Mouse (Mus musculus): ENCODE measurements around the gene Fgd3. TPM values are rescaled to one million over a fixed set of nuclear protein-coding genes. Genes with fewer than 3 reads are reported as not detected.

The Fgd3 gene
- polyA plus RNA-seq, 1 experiment from 2014 or later: 0.95 TPM

DNA sequence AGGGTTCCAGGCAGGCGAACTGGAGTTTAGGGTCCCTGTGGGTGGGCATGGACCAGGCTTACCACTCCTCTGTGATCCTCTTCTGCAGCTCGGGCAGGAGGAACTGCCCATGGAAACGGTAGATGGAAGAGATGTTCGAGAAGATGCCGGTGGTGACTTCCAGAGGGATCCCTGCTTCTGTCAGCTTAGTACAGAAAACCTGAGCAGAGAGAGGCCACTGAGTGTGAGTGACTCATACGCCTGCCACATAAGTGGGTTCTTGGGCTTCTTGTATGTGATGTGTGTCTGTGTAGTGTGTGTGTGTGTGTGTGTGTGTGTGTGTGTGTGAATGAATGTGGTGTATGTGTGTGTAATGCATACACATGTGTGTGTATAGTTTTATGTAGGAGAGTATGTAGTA lies 32.9 kb downstream of the Fgd3 start:
- Histone ChIP-seq H3K27ac (replicated peaks; ENCODE audit: low read depth, low read length) (no peak overlapping the region), H3K36me3 (replicated peaks; ENCODE audit: control insufficient read depth, insufficient read depth, low read depth, low read length) (no peaks in the 10 kb centered on the region), H3K27me3 (ENCODE audit: control insufficient read depth, insufficient read depth, low read length) (no peaks in the 10 kb centered on the region), H3K9ac (replicated peaks; ENCODE audit: low read length) (no peak overlapping the region), H3K4me2 (ENCODE audit: low read depth, low read length) (no peak overlapping the region), H3K4me3 (ENCODE audit: low read depth, low read length) (no peak overlapping the region), H3K9me3 (replicated peaks; ENCODE audit: control insufficient read depth, low read length) (no peaks in the 10 kb centered on the region), H3K4me1 (ENCODE audit: control insufficient read depth, insufficient read depth, low read length) (no peaks in the 10 kb centered on the region)
- 92% methylated on average over 6 of the region's 6 CpGs for WGBS
- ATAC-seq (replicated peaks; ENCODE audit: insufficient number of reproducible peaks, low FRiP score, low TSS enrichment, low read depth) (no peak), DNase-seq (ENCODE audit: low spot score) (no peak)

DNA sequence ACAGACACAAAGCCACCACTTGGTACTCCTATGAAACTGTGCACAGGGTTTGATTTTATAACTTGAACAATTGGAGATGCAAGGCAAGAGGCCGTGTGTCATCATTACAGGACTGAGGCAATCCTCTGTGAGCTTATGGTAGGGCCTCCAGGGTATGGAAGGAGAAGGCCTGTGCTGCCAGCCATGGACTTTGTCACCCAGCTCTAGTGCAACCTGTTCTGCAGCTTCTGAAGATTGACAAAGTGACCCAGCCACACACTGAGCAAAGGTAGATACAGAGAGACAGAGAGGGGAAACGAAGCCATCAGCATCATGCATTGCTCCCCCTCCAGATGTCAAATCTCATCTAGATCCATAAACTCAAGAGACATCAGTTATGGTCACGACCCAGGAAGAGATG lies 33.4 kb downstream of the Fgd3 start:
- 85% methylated on average over 3 of the region's 3 CpGs for WGBS
- no peak overlapping the region for H3K4me3 ChIP-seq (ENCODE audit: low read depth, low read length)
- no peak overlapping the region for H3K4me2 ChIP-seq (ENCODE audit: low read depth, low read length)
- no peak for DNase-seq (ENCODE audit: low spot score)
- H3K4me1 ChIP-seq (ENCODE audit: control insufficient read depth, insufficient read depth, low read length): no peaks in the 10 kb centered on the region
- H3K27me3 ChIP-seq (ENCODE audit: control insufficient read depth, insufficient read depth, low read length): no peaks in the 10 kb centered on the region
- ATAC-seq (replicated peaks; ENCODE audit: insufficient number of reproducible peaks, low FRiP score, low TSS enrichment, low read depth): no peak
- H3K9me3 ChIP-seq (replicated peaks; ENCODE audit: control insufficient read depth, low read length): no peaks in the 10 kb centered on the region
- no peaks in the 10 kb centered on the region for H3K36me3 ChIP-seq (replicated peaks; ENCODE audit: control insufficient read depth, insufficient read depth, low read depth, low read length)
- H3K9ac ChIP-seq (replicated peaks; ENCODE audit: low read length): no peak overlapping the region
- no peak overlapping the region for H3K27ac ChIP-seq (replicated peaks; ENCODE audit: low read depth, low read length)

DNA sequence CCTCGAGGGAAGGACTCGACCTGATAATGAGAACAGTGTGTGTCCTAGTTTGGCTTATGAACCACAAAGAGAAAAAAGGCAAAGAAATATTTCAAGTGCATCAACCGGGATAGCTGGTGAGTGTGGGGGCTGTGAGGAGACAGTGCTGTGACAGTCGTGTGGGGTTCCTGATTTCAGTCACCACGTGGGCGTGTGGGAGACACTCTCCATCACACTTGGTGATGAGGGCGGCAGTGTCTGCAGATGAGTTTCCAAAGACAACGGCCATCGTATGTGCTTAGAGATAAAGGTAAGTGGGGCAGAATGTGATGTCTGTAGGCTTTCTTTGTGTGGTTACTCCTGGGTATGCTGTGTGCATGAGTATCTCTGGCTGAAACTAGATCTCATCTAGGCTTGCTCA lies 36.4 kb downstream of the Fgd3 start:
- Histone ChIP-seq H3K9me3 (replicated peaks; ENCODE audit: control insufficient read depth, low read length) (no peaks in the 10 kb centered on the region), H3K27ac (replicated peaks; ENCODE audit: low read depth, low read length) (no peak overlapping the region), H3K9ac (replicated peaks; ENCODE audit: low read length) (no peak overlapping the region), H3K4me1 (ENCODE audit: control insufficient read depth, insufficient read depth, low read length) (no peaks in the 10 kb centered on the region), H3K27me3 (ENCODE audit: control insufficient read depth, insufficient read depth, low read length) (no peaks in the 10 kb centered on the region), H3K4me2 (ENCODE audit: low read depth, low read length) (no peak overlapping the region), H3K4me3 (ENCODE audit: low read depth, low read length) (no peak overlapping the region), H3K36me3 (replicated peaks; ENCODE audit: control insufficient read depth, insufficient read depth, low read depth, low read length) (no peaks in the 10 kb centered on the region)
- ATAC-seq (replicated peaks; ENCODE audit: insufficient number of reproducible peaks, low FRiP score, low TSS enrichment, low read depth) (no peak), DNase-seq (ENCODE audit: low spot score) (no peak)
- 75% methylated on average over 9 of the region's 9 CpGs for whole genome bisulfite sequencing

DNA sequence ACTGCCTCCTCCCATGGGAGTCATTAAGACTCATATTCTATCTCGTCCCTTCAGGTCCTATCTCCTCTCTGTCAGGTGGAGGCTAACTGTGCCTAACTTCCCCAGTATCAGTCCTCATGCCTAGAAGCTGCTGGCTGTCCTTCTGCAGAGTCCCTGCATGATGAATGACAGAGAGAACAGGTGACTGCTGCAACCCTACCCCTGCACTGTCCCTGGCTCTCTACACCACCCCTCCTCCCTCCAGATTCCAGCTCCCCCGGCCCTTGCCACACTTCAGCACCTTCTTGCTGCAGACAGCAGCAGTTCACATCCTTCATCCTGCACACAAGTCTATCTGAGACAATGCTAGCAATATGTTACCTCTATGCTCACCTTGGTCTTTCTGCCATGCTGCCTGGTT lies 37.9 kb downstream of the Fgd3 start:
- WGBS: 55% methylated on average over 2 of the region's 2 CpGs
- Histone ChIP-seq H3K27ac (replicated peaks; ENCODE audit: low read depth, low read length) (no peak overlapping the region), H3K36me3 (replicated peaks; ENCODE audit: control insufficient read depth, insufficient read depth, low read depth, low read length) (no peaks in the 10 kb centered on the region), H3K4me1 (ENCODE audit: control insufficient read depth, insufficient read depth, low read length) (no peaks in the 10 kb centered on the region), H3K27me3 (ENCODE audit: control insufficient read depth, insufficient read depth, low read length) (no peaks in the 10 kb centered on the region), H3K9me3 (replicated peaks; ENCODE audit: control insufficient read depth, low read length) (no peaks in the 10 kb centered on the region), H3K9ac (replicated peaks; ENCODE audit: low read length) (no peak overlapping the region), H3K4me2 (ENCODE audit: low read depth, low read length) (no peak overlapping the region), H3K4me3 (ENCODE audit: low read depth, low read length) (no peak overlapping the region)
- no peak for DNase-seq (ENCODE audit: low spot score)
- ATAC-seq (replicated peaks; ENCODE audit: insufficient number of reproducible peaks, low FRiP score, low TSS enrichment, low read depth): no peak

DNA sequence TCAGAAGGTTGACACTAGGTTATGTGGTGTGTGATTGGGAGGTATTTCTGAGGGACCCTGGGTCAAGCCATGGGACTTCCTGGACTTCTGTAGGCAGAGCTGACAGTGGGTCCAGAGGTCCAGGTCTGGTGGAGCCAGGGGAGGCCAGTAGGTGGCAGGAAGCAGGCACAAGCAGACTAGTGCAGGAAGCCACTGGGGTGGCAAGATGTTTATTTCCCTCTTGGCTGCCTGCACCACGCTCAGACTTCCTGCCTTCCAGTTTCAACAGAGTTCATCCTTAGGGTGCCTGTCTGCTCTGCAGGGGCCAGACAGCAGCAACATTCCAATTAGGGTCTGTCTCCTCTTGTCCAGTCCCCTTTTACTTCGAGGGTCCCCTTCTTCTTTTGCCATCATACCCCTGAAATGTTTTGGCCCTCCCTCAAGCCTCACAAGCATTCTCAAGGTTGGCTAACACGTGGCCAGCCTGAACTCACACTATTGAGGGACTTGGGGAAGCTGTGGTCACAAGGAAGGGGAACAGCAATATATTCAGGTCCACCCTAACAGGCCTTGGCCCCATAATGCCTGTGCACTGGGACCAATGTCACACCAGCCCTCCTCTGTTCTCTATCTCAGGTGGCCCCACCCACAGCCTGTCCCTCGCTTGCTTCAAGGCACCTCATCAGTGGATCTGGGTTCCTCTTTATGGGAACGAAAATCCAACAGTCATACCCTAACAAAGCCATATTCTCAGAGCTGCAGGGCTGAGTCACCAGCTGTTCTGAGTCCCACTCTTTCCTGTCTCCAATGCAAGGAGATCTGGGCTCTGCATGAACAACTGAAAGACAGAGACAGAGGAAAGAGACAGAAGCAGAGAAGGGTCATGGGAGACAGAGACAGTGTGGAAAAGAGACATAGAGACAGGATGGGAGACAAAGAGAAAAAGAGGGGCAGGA lies 48.0 kb downstream of the Fgd3 start:
- no peak overlapping the region for H3K27ac ChIP-seq (replicated peaks; ENCODE audit: low read depth, low read length)
- no peak overlapping the region for H3K4me2 ChIP-seq (ENCODE audit: low read depth, low read length)
- WGBS: 72% methylated on average over 5 of the region's 5 CpGs
- no peaks in the 10 kb centered on the region for H3K36me3 ChIP-seq (replicated peaks; ENCODE audit: control insufficient read depth, insufficient read depth, low read depth, low read length)
- DNase-seq (ENCODE audit: low spot score) (no peak), ATAC-seq (replicated peaks; ENCODE audit: insufficient number of reproducible peaks, low FRiP score, low TSS enrichment, low read depth) (no peak)
- no peaks in the 10 kb centered on the region for H3K4me1 ChIP-seq (ENCODE audit: control insufficient read depth, insufficient read depth, low read length)
- no peak overlapping the region for H3K9ac ChIP-seq (replicated peaks; ENCODE audit: low read length)
- H3K4me3 ChIP-seq (ENCODE audit: low read depth, low read length): no peak overlapping the region
- no peaks in the 10 kb centered on the region for H3K9me3 ChIP-seq (replicated peaks; ENCODE audit: control insufficient read depth, low read length)
- no peaks in the 10 kb centered on the region for H3K27me3 ChIP-seq (ENCODE audit: control insufficient read depth, insufficient read depth, low read length)

DNA sequence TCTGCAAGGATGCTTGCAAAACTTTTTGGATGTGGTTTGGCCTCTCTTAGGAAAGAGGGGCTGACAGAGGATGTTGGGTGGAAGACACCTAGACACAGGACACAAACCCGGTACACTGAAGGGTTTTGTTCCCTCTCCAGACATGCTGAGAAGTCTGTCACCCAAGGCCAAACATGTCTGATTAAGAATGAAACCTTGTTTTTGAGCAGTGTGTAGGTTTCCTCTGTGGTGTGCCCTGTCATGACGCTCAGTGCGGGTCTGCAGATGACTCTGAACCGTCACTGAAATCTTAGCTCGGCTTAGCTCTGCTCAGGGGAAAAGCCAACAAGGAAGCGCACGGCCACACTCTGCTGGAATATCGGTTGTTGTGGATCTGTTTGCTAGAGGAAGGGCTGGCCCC lies 49.6 kb downstream of the Fgd3 start:
- Histone ChIP-seq H3K9me3 (replicated peaks; ENCODE audit: control insufficient read depth, low read length) (no peaks in the 10 kb centered on the region), H3K4me1 (ENCODE audit: control insufficient read depth, insufficient read depth, low read length) (no peaks in the 10 kb centered on the region), H3K4me3 (ENCODE audit: low read depth, low read length) (no peak overlapping the region), H3K4me2 (ENCODE audit: low read depth, low read length) (no peak overlapping the region), H3K27me3 (ENCODE audit: control insufficient read depth, insufficient read depth, low read length) (no peaks in the 10 kb centered on the region), H3K36me3 (replicated peaks; ENCODE audit: control insufficient read depth, insufficient read depth, low read depth, low read length) (no peaks in the 10 kb centered on the region), H3K9ac (replicated peaks; ENCODE audit: low read length) (no peak overlapping the region), H3K27ac (replicated peaks; ENCODE audit: low read depth, low read length) (no peak overlapping the region)
- no peak for DNase-seq (ENCODE audit: low spot score)
- no peak for ATAC-seq (replicated peaks; ENCODE audit: insufficient number of reproducible peaks, low FRiP score, low TSS enrichment, low read depth)
- WGBS: 88% methylated on average over 8 of the region's 8 CpGs

DNA sequence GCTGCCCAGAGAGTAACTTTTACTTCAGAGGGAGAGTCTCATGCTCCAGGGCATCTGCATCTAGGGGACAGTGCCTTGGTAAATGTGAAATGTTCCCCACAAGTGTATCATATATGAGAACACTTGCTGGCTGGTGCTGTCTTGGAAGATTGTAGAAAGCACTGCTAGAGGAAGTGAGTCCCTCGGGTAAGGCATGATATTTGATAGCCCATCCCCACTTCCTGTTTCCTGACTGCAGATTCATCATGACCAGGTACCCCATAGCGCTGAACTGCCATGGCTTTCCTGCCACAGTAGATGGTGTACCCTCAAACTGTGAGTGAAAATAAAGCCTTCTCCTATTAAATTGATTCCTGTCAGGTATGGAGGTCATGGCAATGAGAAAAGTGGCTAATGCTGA lies 52.5 kb downstream of the Fgd3 start:
- Histone ChIP-seq H3K9ac (replicated peaks; ENCODE audit: low read length) (no peak overlapping the region), H3K4me1 (ENCODE audit: control insufficient read depth, insufficient read depth, low read length) (no peaks in the 10 kb centered on the region), H3K36me3 (replicated peaks; ENCODE audit: control insufficient read depth, insufficient read depth, low read depth, low read length) (no peaks in the 10 kb centered on the region), H3K27ac (replicated peaks; ENCODE audit: low read depth, low read length) (no peak overlapping the region), H3K9me3 (replicated peaks; ENCODE audit: control insufficient read depth, low read length) (no peaks in the 10 kb centered on the region), H3K4me3 (ENCODE audit: low read depth, low read length) (no peak overlapping the region), H3K4me2 (ENCODE audit: low read depth, low read length) (no peak overlapping the region), H3K27me3 (ENCODE audit: control insufficient read depth, insufficient read depth, low read length) (no peaks in the 10 kb centered on the region)
- ATAC-seq (replicated peaks; ENCODE audit: insufficient number of reproducible peaks, low FRiP score, low TSS enrichment, low read depth) (no peak), DNase-seq (ENCODE audit: low spot score) (no peak)
- WGBS: 46% methylated on average over 2 of the region's 2 CpGs

DNA sequence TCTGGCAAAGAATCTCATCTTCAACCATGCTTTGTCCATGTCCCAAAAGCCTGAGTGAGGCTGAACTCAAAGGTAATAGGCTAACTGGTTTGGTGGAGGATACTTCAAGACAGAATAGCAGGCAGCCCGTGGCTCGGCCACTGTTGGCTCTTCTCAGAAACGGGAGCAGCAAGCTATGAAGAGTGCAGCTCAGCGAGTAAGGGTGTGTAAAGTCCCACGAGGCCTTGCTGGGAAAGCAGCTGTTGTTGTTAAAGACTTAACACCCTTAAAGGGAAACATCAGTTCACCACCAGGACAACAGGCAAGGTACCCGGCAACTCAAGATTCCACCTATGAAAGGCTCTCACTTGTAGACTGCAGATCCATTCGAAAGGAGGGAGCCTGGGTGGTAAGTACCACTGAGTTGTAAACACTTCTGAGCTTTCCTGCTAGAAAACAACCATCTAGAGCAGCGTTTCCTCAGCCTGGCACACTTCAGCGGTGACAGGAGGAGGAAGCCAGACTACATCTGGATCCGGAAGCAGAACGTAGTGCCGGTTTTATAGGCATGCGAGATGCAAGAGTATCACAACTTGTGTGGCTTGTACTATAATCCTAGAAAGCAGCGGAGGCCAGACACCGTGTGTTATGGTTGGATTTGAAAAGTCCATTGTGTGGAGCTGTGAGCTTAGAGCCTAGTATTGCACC lies 59.9 kb downstream of the Fgd3 start:
- Histone ChIP-seq H3K4me3 (ENCODE audit: low read depth, low read length) (no peak overlapping the region), H3K9me3 (replicated peaks; ENCODE audit: control insufficient read depth, low read length) (no peaks in the 10 kb centered on the region), H3K4me2 (ENCODE audit: low read depth, low read length) (no peak overlapping the region), H3K27ac (replicated peaks; ENCODE audit: low read depth, low read length) (no peak overlapping the region), H3K27me3 (ENCODE audit: control insufficient read depth, insufficient read depth, low read length) (no peaks in the 10 kb centered on the region), H3K36me3 (replicated peaks; ENCODE audit: control insufficient read depth, insufficient read depth, low read depth, low read length) (no peaks in the 10 kb centered on the region), H3K4me1 (ENCODE audit: control insufficient read depth, insufficient read depth, low read length) (no peaks in the 10 kb centered on the region), H3K9ac (replicated peaks; ENCODE audit: low read length) (no peak overlapping the region)
- WGBS: 85% methylated on average over 15 of the region's 15 CpGs
- DNase-seq (ENCODE audit: low spot score) (no peak), ATAC-seq (replicated peaks; ENCODE audit: insufficient number of reproducible peaks, low FRiP score, low TSS enrichment, low read depth) (no peak)
